Mouse (Mus musculus): ENCODE data around the gene Mterf1a. TPM values are rescaled to one million over a fixed set of nuclear protein-coding genes. Genes with fewer than 3 reads are reported as not detected.

Mterf1a gene
- polyA plus RNA-seq (2015; fragmentation: Nextera tagmentation; extraction: Ambion mirVana) = 2.3 and 3.8 TPM in 2 replicates

DNA sequence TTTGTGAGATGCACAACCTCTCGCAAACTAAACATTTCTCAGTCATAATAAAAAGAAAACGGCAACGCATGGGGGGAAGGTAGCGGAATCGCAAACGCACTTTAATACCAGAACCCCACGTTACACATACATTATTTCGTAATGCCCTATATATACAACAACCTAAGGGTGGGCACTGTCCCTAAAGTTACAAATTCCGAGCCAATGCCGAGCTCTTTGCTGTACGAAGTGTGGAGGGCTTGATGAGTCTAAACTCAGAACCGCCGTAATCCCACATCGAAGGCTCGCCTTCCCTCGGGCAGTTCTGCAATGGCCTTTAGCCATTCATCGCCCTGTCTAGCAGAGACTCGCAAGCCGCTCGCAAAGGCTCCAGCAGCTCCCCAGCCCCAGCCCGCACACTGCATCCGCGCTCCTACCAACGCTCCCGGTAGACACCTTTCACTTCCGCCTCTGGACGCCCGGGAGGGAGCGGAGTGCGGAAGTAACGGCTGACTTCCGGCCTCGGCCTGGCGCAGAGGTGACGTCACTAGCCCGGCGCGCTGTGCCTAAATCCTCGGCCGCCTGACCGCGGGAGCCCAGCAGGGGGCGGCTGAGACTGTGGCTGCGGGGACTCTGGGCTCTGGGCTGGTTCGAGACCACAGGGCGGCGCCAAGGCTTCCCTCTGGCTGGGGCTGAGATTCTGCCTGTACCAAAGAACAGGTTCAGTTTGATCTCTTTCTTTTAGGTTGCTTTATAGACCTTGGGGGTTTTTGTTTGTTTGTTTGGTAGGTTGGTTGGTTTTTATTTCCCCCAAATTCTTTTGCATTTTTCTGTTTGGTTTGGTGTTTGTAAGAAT, at the start of gene Mterf1a:
Gene Mterf1a, minus strand, starts transcription at position 475 of the 835 bp plus-strand sequence.

DNA sequence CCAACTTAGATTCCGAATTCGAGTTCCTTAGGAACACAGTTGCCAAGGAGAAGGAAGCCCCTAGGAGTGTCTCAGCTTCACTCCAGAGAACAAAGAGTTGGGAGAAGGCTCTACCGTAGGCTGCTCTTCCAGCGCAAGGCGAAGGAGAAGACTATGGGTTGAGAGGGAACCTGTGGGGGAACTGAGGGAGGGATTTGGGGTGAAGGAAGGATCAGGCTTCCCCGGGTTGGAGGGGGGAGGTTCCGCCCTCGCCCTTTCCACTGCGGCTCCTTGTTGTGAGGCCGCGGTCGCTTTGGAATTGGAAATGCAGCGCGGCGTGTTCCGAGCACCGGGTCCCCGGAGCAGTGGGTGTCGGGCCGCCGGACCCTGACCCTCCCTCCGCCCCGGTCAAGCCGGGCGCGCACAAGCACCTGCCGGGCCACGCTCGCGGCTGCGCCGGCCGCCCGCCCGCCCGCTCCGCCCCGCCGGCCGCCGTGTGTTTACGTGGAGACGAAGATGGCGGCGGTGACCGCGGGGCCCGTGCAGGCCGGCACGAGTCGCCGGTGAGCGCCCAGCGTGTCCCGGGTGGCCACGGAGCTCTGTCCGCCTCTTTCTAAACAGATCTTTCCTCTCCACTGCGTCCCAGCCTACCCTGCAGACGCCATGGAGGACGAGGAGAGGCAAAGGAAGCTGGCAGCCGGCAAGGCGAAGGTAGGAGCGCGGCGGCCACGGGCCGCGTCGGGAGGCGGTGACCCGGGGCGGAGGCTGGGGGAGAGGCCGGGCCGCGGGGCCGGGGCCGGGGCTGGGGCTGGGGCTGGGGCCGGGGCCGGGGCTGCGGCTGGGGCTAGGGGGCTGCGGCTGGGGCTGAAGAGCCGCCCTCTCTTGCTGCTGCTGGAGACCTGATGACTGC, 34.3 kb upstream of the Mterf1a start, which contains the start of gene Akap9:
Gene Akap9, plus strand, starts transcription at position 254 of the 889 bp plus-strand sequence.

DNA sequence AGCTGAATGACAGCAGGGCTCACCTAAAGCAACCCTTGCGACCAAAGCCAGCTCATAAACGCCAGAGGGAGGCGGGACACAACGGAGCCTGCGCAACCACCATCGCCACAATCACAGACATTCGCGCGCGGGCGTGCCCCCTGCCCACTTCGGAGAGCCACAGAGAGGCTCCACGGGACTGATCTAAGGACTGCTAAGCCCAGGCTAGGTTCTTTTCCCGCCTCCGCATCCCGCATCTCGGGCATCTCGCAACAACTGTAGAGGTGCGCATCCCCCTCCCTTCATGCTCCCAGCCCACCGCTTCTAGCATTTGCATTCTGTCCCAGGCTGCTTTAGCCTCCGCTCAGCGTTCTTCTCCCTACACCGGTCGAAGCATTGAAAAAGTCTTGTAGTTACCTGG, 48.7 kb downstream of the Mterf1a start, which contains the start of gene Lrrd1:
Gene Lrrd1, plus strand, starts transcription at position 148 of the 400 bp plus-strand sequence.

Other genes with a start within 250 kb of the Mterf1a start
- gene Tmbim7, start 242.8 kb downstream of the Mterf1a start, polyA plus RNA-seq (2015; fragmentation: Nextera tagmentation; extraction: Ambion mirVana) = 0.15 TPM in 1 of 2 replicates, not detected in the other
- gene Gatad1, start 236.7 kb downstream of the Mterf1a start, polyA plus RNA-seq (2015; fragmentation: Nextera tagmentation; extraction: Ambion mirVana) = 47.5 and 53.9 TPM in 2 replicates
- gene Ankib1, start 91.0 kb downstream of the Mterf1a start, polyA plus RNA-seq (2015; fragmentation: Nextera tagmentation; extraction: Ambion mirVana) = 4.8 and 5.0 TPM in 2 replicates
- gene Krit1, start 90.7 kb downstream of the Mterf1a start, polyA plus RNA-seq (2015; fragmentation: Nextera tagmentation; extraction: Ambion mirVana) = 22.0 and 23.7 TPM in 2 replicates
- not detected in 2 replicates for gene Lrrd1, start 48.8 kb downstream of the Mterf1a start, polyA plus RNA-seq (2015; fragmentation: Nextera tagmentation; extraction: Ambion mirVana)
- 105 and 122 TPM in 2 replicates for gene Akap9, start 34.1 kb upstream of the Mterf1a start, polyA plus RNA-seq (2015; fragmentation: Nextera tagmentation; extraction: Ambion mirVana)
- 8.7 and 16.9 TPM in 2 replicates for gene Cyp51, start 210.8 kb upstream of the Mterf1a start, polyA plus RNA-seq (2015; fragmentation: Nextera tagmentation; extraction: Ambion mirVana)

Measured in skeletal muscle tissue, postnatal 0 days (tissue).